21 mouse cellular contexts compared by ENCODE assay signal in the genomic region with DNA sequence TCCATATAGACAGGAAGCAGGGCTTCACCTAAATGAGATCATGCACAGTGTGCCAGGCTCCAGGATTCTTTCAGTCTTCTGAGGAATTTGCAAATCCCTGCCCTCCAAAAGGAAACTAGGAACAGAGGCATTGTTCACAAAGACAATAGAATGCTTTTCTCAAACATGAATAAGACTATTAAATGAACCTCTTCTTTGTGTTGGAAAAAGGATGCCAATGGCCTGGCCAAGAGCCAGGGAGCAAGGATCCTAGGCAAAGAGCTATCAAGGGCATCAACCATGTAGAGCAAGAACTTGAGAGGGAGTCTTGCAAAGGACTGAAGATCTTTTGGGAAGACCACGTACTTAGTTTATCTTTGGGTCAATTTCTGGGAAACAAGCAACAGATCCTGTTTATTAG.
DNase-seq lines count a peak whose midpoint lies in the region; TF ChIP-seq lines count a peak whose summit lies in the region.
"Had no signal": no experiment of that assay in that cellular context is flagged by ENCODE, and none has a peak within 500 bp of the region (broad histone marks: within the 10 kb centered on the region; RNA-seq: fewer than 3 reads in every experiment).

No protein-coding gene starts in this region.

- WGBS in lung, adult 2 months, result 74% methylated on average over 1 of the region's 1 CpGs

- peak; percentile 18 to 27 for DNase-seq in cerebellum, postnatal 10 days
- DNase-seq in cerebellum, adult 11 months, result no peak
- DNase-seq in lung, postnatal 10 days, result peak; percentile 38
- DNase-seq in lung, adult 2 months, result no peak
- peak; percentile 15 for DNase-seq in ES-CJ7 (ENCODE audit: low read depth, low spot score)
- peak; percentile 52 for DNase-seq in ZHBTc4 (ENCODE audit: low read depth, low spot score)
- DNase-seq in T-cell, adult 2 months (ENCODE audit: low spot score), result no peak
- DNase-seq: adrenal gland, adult 2 months; adrenal gland, postnatal 14 days; cerebellum, adult 11-12 months; cerebellum, adult 8-10 months; cerebellum, postnatal 14 days; gastrocnemius, postnatal 10 days; gastrocnemius, postnatal 36 days; heart, adult 2 months; heart, postnatal 14 days; heart, postnatal 4 days had no signal

- no peak overlapping the region for H3K4me3 ChIP-seq in lung, adult 2 months (replicated peaks; ENCODE audit: extremely low read depth, low read depth, low read length)
- H3K4me3 ChIP-seq: forebrain, embryonic 10.5 days; forebrain, embryonic 13.5 days; heart, adult 2 months; heart, embryonic 10.5 days; heart, embryonic 13.5 days had no signal

- no peak for TF ChIP-seq CTCF in lung, adult 2 months (IDR thresholded peaks at IDR 0.05; ENCODE audit: insufficient read depth, low read length)

- peaks cover 9% of the 10 kb centered on the region for H3K4me1 ChIP-seq in lung, adult 2 months (ENCODE audit: control insufficient read depth, insufficient read depth, low read length)

- TF ChIP-seq POLR2A in lung, adult 2 months (IDR thresholded peaks at IDR 0.05; ENCODE audit: borderline replicate concordance, extremely low read depth, low read depth, low read length), result no peak

Comparison
In these comparisons a context has a peak if more than half of its experiments do, and no peak if none do; other contexts are left out.
1. DNase-seq: peak in cerebellum, postnatal 10 days (2 of 2), lung, postnatal 10 days (single experiment), ES-CJ7 (single experiment) and ZHBTc4 (single experiment); none in cerebellum, adult 11 months (single experiment), lung, adult 2 months (single experiment) and T-cell, adult 2 months (single experiment).